Mouse (Mus musculus) heart, adult 2 months (tissue): ENCODE data around the gene Dennd4a.

Source experiments
- CTCF ChIP-seq: fragments of 200-600 bp; IDR thresholded peaks from 2 replicates; pipeline ENCODE4 v1.8.1; 2022; ENCODE audit warnings: antibody characterized with exemption, mild to moderate bottlenecking, moderate library complexity
- EP300 ChIP-seq: fragments of 200-500 bp; IDR thresholded peaks from 2 replicates; pipeline ENCODE4 v1.6.1; 2011; ENCODE audit warnings: low read depth, low read length, control low read depth; ENCODE audit not compliant: insufficient read depth

GRCm38 (mm10) chr9:64769066-64769695 lies 42.0 kb upstream of the Dennd4a start:
- TF ChIP-seq CTCF (peak; percentile 75), EP300 (no peak)
